ENCODE assay signal across 15 mouse cellular contexts in genomic region chr9:108574921-108575320, GRCm38 (mm10). TPM values are rescaled to one million over a fixed set of nuclear protein-coding genes. Genes with fewer than 3 reads are reported as not detected.
DNase-seq lines count a peak whose midpoint lies in the region; ATAC-seq and TF ChIP-seq lines count a peak whose summit lies in the region.
"Had no signal": no experiment of that assay in that cellular context is flagged by ENCODE, and none has a peak within 500 bp of the region (broad histone marks: within the 10 kb centered on the region; RNA-seq: fewer than 3 reads in every experiment).

No protein-coding gene starts in this region.

- ATAC-seq in neural tube, embryonic 11.5 days (ENCODE audit: insufficient read depth, low FRiP score, low TSS enrichment) = no peak
- no peak for ATAC-seq in midbrain, embryonic 13.5 days
- ATAC-seq in stomach, postnatal 0 days (ENCODE audit: low FRiP score, low TSS enrichment) = no peak

- peaks cover 75% of the 10 kb centered on the region for H3K4me1 ChIP-seq in heart, embryonic 10.5 days
- peaks cover 34% of the 10 kb centered on the region for H3K4me1 ChIP-seq in neural tube, embryonic 11.5 days (ENCODE audit: control insufficient read depth, insufficient read depth, low read length)
- H3K4me1 ChIP-seq in midbrain, embryonic 13.5 days (replicated peaks) = peaks cover 75% of the 10 kb centered on the region
- H3K4me1 ChIP-seq in stomach, postnatal 0 days (replicated peaks; ENCODE audit: control insufficient read depth, insufficient read depth) = 0 out of 2 replicates have a peak, but pooled peaks cover 2% of the 10 kb centered on the region

- DNase-seq in heart, embryonic 10.5 days (ENCODE audit: low spot score) = peak; percentile 76
- DNase-seq in heart, postnatal 25 days (ENCODE audit: low spot score) = no peak
- DNase-seq in neural tube, embryonic 11.5 days (ENCODE audit: low spot score) = no peak
- no peak for DNase-seq in neural tube, embryonic 10.5 days (ENCODE audit: extremely low spot score, low spot score)
- no peak for DNase-seq in stomach, postnatal 0 days (ENCODE audit: low spot score)
- no peak for DNase-seq in embryo, embryonic 9.5 days (ENCODE audit: extremely low spot score)
- DNase-seq: adrenal gland, postnatal 14 days; gastrocnemius, postnatal 36 days; heart, postnatal 36 days; kidney, adult 11 months; lung, embryonic 14.5 days; retina, postnatal 1 day had no signal

- 90% methylated on average over 12 of the region's 12 CpGs for WGBS in heart, embryonic 10.5 days
- 88% methylated on average over 12 of the region's 12 CpGs for WGBS in neural tube, embryonic 11.5 days
- 88% methylated on average over 12 of the region's 12 CpGs for WGBS in midbrain, embryonic 13.5 days
- 93% methylated on average over 12 of the region's 12 CpGs for WGBS in stomach, postnatal 0 days

- no peak for TF ChIP-seq EP300 in stomach, postnatal 0 days (optimal IDR thresholded peaks at IDR 0.05)

- no peak overlapping the region for H3K4me3 ChIP-seq in heart, embryonic 10.5 days
- H3K4me3 ChIP-seq in neural tube, embryonic 11.5 days (ENCODE audit: low read depth, low read length) = no peak overlapping the region
- H3K4me3 ChIP-seq in midbrain, embryonic 13.5 days (replicated peaks) = 0 out of 2 replicates have a peak overlapping the region, but pooled peaks have one; percentile 80
- no peak overlapping the region for H3K4me3 ChIP-seq in stomach, postnatal 0 days (ENCODE audit: low read depth, low read length)
- H3K4me3 ChIP-seq: embryonic facial prominence, embryonic 13.5 days; limb, embryonic 15.5 days had no signal

- H3K9me3 ChIP-seq in heart, embryonic 10.5 days = no peaks in the 10 kb centered on the region
- H3K9me3 ChIP-seq in neural tube, embryonic 11.5 days (ENCODE audit: control insufficient read depth, low read length) = no peaks in the 10 kb centered on the region
- H3K9me3 ChIP-seq in midbrain, embryonic 13.5 days = no peaks in the 10 kb centered on the region
- H3K9me3 ChIP-seq in stomach, postnatal 0 days (ENCODE audit: control insufficient read depth, low read length) = no peaks in the 10 kb centered on the region
- H3K9me3 ChIP-seq: embryonic facial prominence, embryonic 13.5 days; limb, embryonic 15.5 days had no signal

- no peak overlapping the region for H3K9ac ChIP-seq in neural tube, embryonic 11.5 days (ENCODE audit: low read length)
- peak overlapping the region; percentile 42 for H3K9ac ChIP-seq in midbrain, embryonic 13.5 days (replicated peaks)
- no peak overlapping the region for H3K9ac ChIP-seq in stomach, postnatal 0 days (ENCODE audit: low read length)
- H3K9ac ChIP-seq: embryonic facial prominence, embryonic 13.5 days; limb, embryonic 15.5 days; lung, embryonic 14.5 days had no signal

- TF ChIP-seq CTCF in stomach, postnatal 0 days (IDR thresholded peaks at IDR 0.05; ENCODE audit: low read depth) = no peak

- no peaks in the 10 kb centered on the region for H3K27me3 ChIP-seq in heart, embryonic 10.5 days (ENCODE audit: insufficient read depth, poor library complexity, severe bottlenecking)
- H3K27me3 ChIP-seq in neural tube, embryonic 11.5 days (ENCODE audit: control insufficient read depth, insufficient read depth, low read length) = no peaks in the 10 kb centered on the region
- H3K27me3 ChIP-seq in midbrain, embryonic 13.5 days = no peaks in the 10 kb centered on the region
- no peaks in the 10 kb centered on the region for H3K27me3 ChIP-seq in stomach, postnatal 0 days (ENCODE audit: control insufficient read depth, insufficient read depth, low read length)
- H3K27me3 ChIP-seq: embryonic facial prominence, embryonic 13.5 days; limb, embryonic 15.5 days had no signal

- no peak overlapping the region for H3K27ac ChIP-seq in heart, embryonic 10.5 days
- H3K27ac ChIP-seq in neural tube, embryonic 11.5 days (ENCODE audit: low read depth, low read length) = no peak overlapping the region
- H3K27ac ChIP-seq in midbrain, embryonic 13.5 days = no peak overlapping the region; the same call in 1 of the 2 replicates
- H3K27ac ChIP-seq in stomach, postnatal 0 days (replicated peaks) = no peak overlapping the region
- H3K27ac ChIP-seq: embryonic facial prominence, embryonic 13.5 days; limb, embryonic 15.5 days had no signal

- peaks cover 61% of the 10 kb centered on the region for H3K36me3 ChIP-seq in heart, embryonic 10.5 days
- H3K36me3 ChIP-seq in neural tube, embryonic 11.5 days (ENCODE audit: control insufficient read depth, insufficient read depth, low read length) = peaks cover 28% of the 10 kb centered on the region
- peaks cover 60% of the 10 kb centered on the region for H3K36me3 ChIP-seq in midbrain, embryonic 13.5 days
- peaks cover 21% of the 10 kb centered on the region for H3K36me3 ChIP-seq in stomach, postnatal 0 days (ENCODE audit: control insufficient read depth, insufficient read depth, low read length)

- intact Hi-C loops in heart, postnatal 25 days (cut with DNase I) = no loop called here

- peak overlapping the region; percentile 10; the same call in 1 of the 2 replicates for H3K4me2 ChIP-seq in neural tube, embryonic 11.5 days (ENCODE audit: low read depth)
- H3K4me2 ChIP-seq in midbrain, embryonic 13.5 days (replicated peaks) = peak overlapping the region; percentile 97
- no peak overlapping the region for H3K4me2 ChIP-seq in stomach, postnatal 0 days (replicated peaks; ENCODE audit: low read depth)
- H3K4me2 ChIP-seq: embryonic facial prominence, embryonic 13.5 days; limb, embryonic 15.5 days; lung, embryonic 14.5 days had no signal

RNA-seq across cellular contexts. Expression of gene Wdr6, which starts 3.6 kb away (rescaled TPM):
- polyA plus RNA-seq in heart, embryonic 10.5 days (2016; fragmentation: Nextera tagmentation; extraction: Ambion mirVana) = 99.6 and 105 TPM in 2 replicates
- 10 to 100 TPM; 14.3 to 16.1 TPM for total RNA-seq in heart, postnatal 25 days (2021)
- polyA plus RNA-seq in neural tube, embryonic 11.5 days (2014; fragmentation: Nextera tagmentation; extraction: Ambion mirVana) = 166 and 179 TPM in 2 replicates
- polyA plus RNA-seq in midbrain, embryonic 13.5 days (2015; fragmentation: Nextera tagmentation; extraction: Ambion mirVana) = 364 and 380 TPM in 2 replicates
- polyA plus RNA-seq in stomach, postnatal 0 days (2015; fragmentation: Nextera tagmentation; extraction: Ambion mirVana) = 23.2 and 25.5 TPM in 2 replicates

RNA-seq across cellular contexts. Expression of gene Dalrd3, which starts 5.2 kb away (rescaled TPM):
- 106 and 122 TPM in 2 replicates for polyA plus RNA-seq in heart, embryonic 10.5 days (2016; fragmentation: Nextera tagmentation; extraction: Ambion mirVana)
- total RNA-seq in heart, postnatal 25 days (2021) = 10 to 100 TPM; 21.0 to 21.3 TPM
- 173 and 190 TPM in 2 replicates for polyA plus RNA-seq in neural tube, embryonic 11.5 days (2014; fragmentation: Nextera tagmentation; extraction: Ambion mirVana)
- polyA plus RNA-seq in midbrain, embryonic 13.5 days (2015; fragmentation: Nextera tagmentation; extraction: Ambion mirVana) = 321 and 345 TPM in 2 replicates
- polyA plus RNA-seq in stomach, postnatal 0 days (2015; fragmentation: Nextera tagmentation; extraction: Ambion mirVana) = 44.9 and 50.5 TPM in 2 replicates

RNA-seq across cellular contexts. Expression of gene Ndufaf3, which starts 7.7 kb away (rescaled TPM):
- polyA plus RNA-seq in heart, embryonic 10.5 days (2016; fragmentation: Nextera tagmentation; extraction: Ambion mirVana) = 50.5 and 58.6 TPM in 2 replicates
- total RNA-seq in heart, postnatal 25 days (2021) = 10 to 100 TPM; 70.6 to 77.9 TPM
- 52.1 and 58.2 TPM in 2 replicates for polyA plus RNA-seq in neural tube, embryonic 11.5 days (2014; fragmentation: Nextera tagmentation; extraction: Ambion mirVana)
- 73.7 and 79.2 TPM in 2 replicates for polyA plus RNA-seq in midbrain, embryonic 13.5 days (2015; fragmentation: Nextera tagmentation; extraction: Ambion mirVana)
- 40.4 and 42.4 TPM in 2 replicates for polyA plus RNA-seq in stomach, postnatal 0 days (2015; fragmentation: Nextera tagmentation; extraction: Ambion mirVana)

RNA-seq across cellular contexts. Expression of gene Impdh2, which starts 14.8 kb away (rescaled TPM):
- 155 and 194 TPM in 2 replicates for polyA plus RNA-seq in heart, embryonic 10.5 days (2016; fragmentation: Nextera tagmentation; extraction: Ambion mirVana)
- 10 to 100 TPM; 47.5 to 47.6 TPM for total RNA-seq in heart, postnatal 25 days (2021)
- 179 and 189 TPM in 2 replicates for polyA plus RNA-seq in neural tube, embryonic 11.5 days (2014; fragmentation: Nextera tagmentation; extraction: Ambion mirVana)
- 108 and 115 TPM in 2 replicates for polyA plus RNA-seq in midbrain, embryonic 13.5 days (2015; fragmentation: Nextera tagmentation; extraction: Ambion mirVana)
- polyA plus RNA-seq in stomach, postnatal 0 days (2015; fragmentation: Nextera tagmentation; extraction: Ambion mirVana) = 67.1 and 70.6 TPM in 2 replicates

RNA-seq across cellular contexts. Expression of gene P4htm, which starts 22.5 kb away (rescaled TPM):
- polyA plus RNA-seq in heart, embryonic 10.5 days (2016; fragmentation: Nextera tagmentation; extraction: Ambion mirVana) = 13.2 and 20.6 TPM in 2 replicates
- 10 to 100 TPM; 14.5 to 18.5 TPM for total RNA-seq in heart, postnatal 25 days (2021)
- 10.5 and 11.7 TPM in 2 replicates for polyA plus RNA-seq in neural tube, embryonic 11.5 days (2014; fragmentation: Nextera tagmentation; extraction: Ambion mirVana)
- 24.6 and 27.7 TPM in 2 replicates for polyA plus RNA-seq in midbrain, embryonic 13.5 days (2015; fragmentation: Nextera tagmentation; extraction: Ambion mirVana)
- 3.7 and 4.4 TPM in 2 replicates for polyA plus RNA-seq in stomach, postnatal 0 days (2015; fragmentation: Nextera tagmentation; extraction: Ambion mirVana)
